Mouse (Mus musculus): ENCODE measurements around the gene Gsg1l. TPM values are rescaled to one million over a fixed set of nuclear protein-coding genes. Genes with fewer than 3 reads are reported as not detected.

The Gsg1l gene
- polyA plus RNA-seq, 1 experiment from 2014 or later, result 10.5 TPM

- Histone ChIP-seq H3K4me2 (ENCODE audit: low read length) (no peak overlapping the region), H3K27me3 (ENCODE audit: control insufficient read depth, insufficient read depth, low read length) (no peaks in the 10 kb centered on the region), H3K9me3 (ENCODE audit: control insufficient read depth, low read length) (no peaks in the 10 kb centered on the region), H3K4me1 (ENCODE audit: control insufficient read depth in 2 of 2, insufficient read depth in 2 of 2, low read length in 2 of 2) (peaks cover 15 to 25% of the 10 kb centered on the region in 2 experiments), H3K4me3 (ENCODE audit: control insufficient read depth in 1 of 2, insufficient read depth in 1 of 2, low read depth in 1 of 2, low read length in 2 of 2) (no peak overlapping the region), H3K36me3 (ENCODE audit: control insufficient read depth, insufficient read depth, low read length) (no peaks in the 10 kb centered on the region), H3K9ac (ENCODE audit: low read length) (no peak overlapping the region), H3K27ac (replicated peaks in 1 of 2; ENCODE audit: control insufficient read depth in 1 of 2, insufficient read depth in 1 of 2, low read depth in 2 of 2, low read length in 2 of 2) (no peak overlapping the region)
- 76% methylated on average over 3 of the region's 3 CpGs for WGBS
- no peak for ATAC-seq (ENCODE audit: insufficient number of reproducible peaks, insufficient read depth, low FRiP score, low read depth)
Measured at GRCm38 (mm10) chr7:126032365-126032755, 49.9 kb downstream of the Gsg1l start.

- Histone ChIP-seq H3K27ac (replicated peaks in 1 of 2; ENCODE audit: control insufficient read depth in 1 of 2, insufficient read depth in 1 of 2, low read depth in 2 of 2, low read length in 2 of 2) (no peak overlapping the region), H3K36me3 (ENCODE audit: control insufficient read depth, insufficient read depth, low read length) (no peaks in the 10 kb centered on the region), H3K4me2 (ENCODE audit: low read length) (no peak overlapping the region), H3K4me3 (ENCODE audit: control insufficient read depth in 1 of 2, insufficient read depth in 1 of 2, low read depth in 1 of 2, low read length in 2 of 2) (no peak overlapping the region), H3K4me1 (ENCODE audit: control insufficient read depth in 2 of 2, insufficient read depth in 2 of 2, low read length in 2 of 2) (peaks cover 15 to 28% of the 10 kb centered on the region in 2 experiments), H3K27me3 (ENCODE audit: control insufficient read depth, insufficient read depth, low read length) (no peaks in the 10 kb centered on the region), H3K9me3 (ENCODE audit: control insufficient read depth, low read length) (no peaks in the 10 kb centered on the region), H3K9ac (ENCODE audit: low read length) (no peak overlapping the region)
- ATAC-seq (ENCODE audit: insufficient number of reproducible peaks, insufficient read depth, low FRiP score, low read depth), result no peak
- 66% methylated on average over 10 of the region's 10 CpGs for WGBS
Measured at GRCm38 (mm10) chr7:126031598-126032364, 50.4 kb downstream of the Gsg1l start.

DNA sequence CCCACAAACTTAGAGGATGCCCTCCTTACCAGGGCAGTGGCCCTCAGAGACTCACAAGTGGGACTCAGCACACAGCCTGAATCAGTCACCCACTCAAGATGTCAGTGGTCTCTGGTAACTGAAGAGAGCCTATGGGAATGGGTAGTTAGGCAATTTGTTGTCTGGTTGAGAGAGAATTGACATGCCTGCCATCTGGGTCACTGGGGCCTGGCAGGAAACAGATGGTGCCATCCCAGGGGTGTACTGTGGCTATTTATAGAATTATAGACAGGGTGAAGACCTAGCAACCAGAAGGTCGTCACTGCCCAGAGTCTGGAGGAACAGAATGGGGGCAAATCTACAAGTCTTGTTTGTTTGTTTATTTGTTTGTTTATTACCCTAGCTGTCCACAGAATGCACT is 54.8 kb downstream of the Gsg1l start:
- H3K4me1 ChIP-seq (ENCODE audit: control insufficient read depth in 2 of 2, insufficient read depth in 2 of 2, low read length in 2 of 2), result peaks cover 0 to 8% of the 10 kb centered on the region in 2 experiments; a peak in 3 of 4 replicates
- no peaks in the 10 kb centered on the region for H3K36me3 ChIP-seq (ENCODE audit: control insufficient read depth, insufficient read depth, low read length)
- H3K4me3 ChIP-seq (ENCODE audit: control insufficient read depth in 1 of 2, insufficient read depth in 1 of 2, low read depth in 1 of 2, low read length in 2 of 2), result no peak overlapping the region
- H3K27ac ChIP-seq (replicated peaks in 1 of 2; ENCODE audit: control insufficient read depth in 1 of 2, insufficient read depth in 1 of 2, low read depth in 2 of 2, low read length in 2 of 2), result no peak overlapping the region
- no peaks in the 10 kb centered on the region for H3K27me3 ChIP-seq (ENCODE audit: control insufficient read depth, insufficient read depth, low read length)
- H3K9ac ChIP-seq (ENCODE audit: low read length), result no peak overlapping the region
- no peak overlapping the region for H3K4me2 ChIP-seq (ENCODE audit: low read length)
- 22% methylated on average over 1 of the region's 1 CpGs for WGBS
- H3K9me3 ChIP-seq (ENCODE audit: control insufficient read depth, low read length), result no peaks in the 10 kb centered on the region
- no peak for ATAC-seq (ENCODE audit: insufficient number of reproducible peaks, insufficient read depth, low FRiP score, low read depth)

DNA sequence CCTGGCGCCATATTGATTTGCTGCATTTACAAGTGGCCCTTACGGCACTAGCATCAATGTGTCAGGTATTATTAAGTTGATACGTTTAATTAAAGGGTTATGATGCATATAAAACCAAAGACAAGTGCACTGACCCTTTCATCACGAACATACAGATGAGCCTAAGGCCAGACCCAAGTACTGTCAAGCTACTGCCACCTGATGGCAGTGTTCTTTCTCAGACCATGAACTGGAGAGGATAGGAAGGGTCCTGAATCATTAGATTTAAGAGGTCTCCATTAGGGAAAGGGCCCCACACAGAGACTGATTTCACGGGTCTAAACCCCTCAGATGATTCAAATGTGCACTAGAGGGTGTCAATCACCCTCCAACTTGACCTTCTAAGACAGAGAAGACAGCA is 55.6 kb downstream of the Gsg1l start:
- WGBS, result 52% methylated on average over 5 of the region's 5 CpGs
- H3K4me1 ChIP-seq (ENCODE audit: control insufficient read depth in 2 of 2, insufficient read depth in 2 of 2, low read length in 2 of 2), result peaks cover 0 to 8% of the 10 kb centered on the region in 2 experiments; a peak in 3 of 4 replicates

GRCm38 (mm10) chr7:126019966-126020365 is 62.2 kb downstream of the Gsg1l start:
- Histone ChIP-seq H3K4me1 (ENCODE audit: control insufficient read depth in 2 of 2, insufficient read depth in 2 of 2, low read length in 2 of 2) (peaks cover 8 to 14% of the 10 kb centered on the region in 2 experiments), H3K27me3 (ENCODE audit: control insufficient read depth, insufficient read depth, low read length) (no peaks in the 10 kb centered on the region), H3K9ac (ENCODE audit: low read length) (no peak overlapping the region), H3K27ac (replicated peaks in 1 of 2; ENCODE audit: control insufficient read depth in 1 of 2, insufficient read depth in 1 of 2, low read depth in 2 of 2, low read length in 2 of 2) (0 out of 4 replicates have a peak overlapping the region, but pooled peaks of 1 of the 2 experiments have one; percentile 14), H3K4me3 (ENCODE audit: control insufficient read depth in 1 of 2, insufficient read depth in 1 of 2, low read depth in 1 of 2, low read length in 2 of 2) (no peak overlapping the region), H3K9me3 (ENCODE audit: control insufficient read depth, low read length) (no peaks in the 10 kb centered on the region), H3K36me3 (ENCODE audit: control insufficient read depth, insufficient read depth, low read length) (no peaks in the 10 kb centered on the region), H3K4me2 (ENCODE audit: low read length) (no peak overlapping the region)
- 51% methylated on average over 6 of the region's 6 CpGs for WGBS
- ATAC-seq (ENCODE audit: insufficient number of reproducible peaks, insufficient read depth, low FRiP score, low read depth), result no peak

More for the DNA sequence above, 55.6 kb downstream of the Gsg1l start:
- H3K4me2 ChIP-seq (ENCODE audit: low read length), result no peak overlapping the region
- H3K36me3 ChIP-seq (ENCODE audit: control insufficient read depth, insufficient read depth, low read length), result no peaks in the 10 kb centered on the region
- no peak for ATAC-seq (ENCODE audit: insufficient number of reproducible peaks, insufficient read depth, low FRiP score, low read depth)
- H3K9ac ChIP-seq (ENCODE audit: low read length), result no peak overlapping the region
- H3K27me3 ChIP-seq (ENCODE audit: control insufficient read depth, insufficient read depth, low read length), result no peaks in the 10 kb centered on the region
- H3K27ac ChIP-seq (replicated peaks in 1 of 2; ENCODE audit: control insufficient read depth in 1 of 2, insufficient read depth in 1 of 2, low read depth in 2 of 2, low read length in 2 of 2), result no peak overlapping the region
- no peaks in the 10 kb centered on the region for H3K9me3 ChIP-seq (ENCODE audit: control insufficient read depth, low read length)
- no peak overlapping the region for H3K4me3 ChIP-seq (ENCODE audit: control insufficient read depth in 1 of 2, insufficient read depth in 1 of 2, low read depth in 1 of 2, low read length in 2 of 2)

GRCm38 (mm10) chr7:126019321-126019720 is 62.9 kb downstream of the Gsg1l start:
- Histone ChIP-seq H3K4me3 (ENCODE audit: control insufficient read depth in 1 of 2, insufficient read depth in 1 of 2, low read depth in 1 of 2, low read length in 2 of 2) (no peak overlapping the region), H3K27me3 (ENCODE audit: control insufficient read depth, insufficient read depth, low read length) (no peaks in the 10 kb centered on the region), H3K4me1 (ENCODE audit: control insufficient read depth in 2 of 2, insufficient read depth in 2 of 2, low read length in 2 of 2) (peaks cover 8 to 14% of the 10 kb centered on the region in 2 experiments), H3K9me3 (ENCODE audit: control insufficient read depth, low read length) (no peaks in the 10 kb centered on the region), H3K27ac (replicated peaks in 1 of 2; ENCODE audit: control insufficient read depth in 1 of 2, insufficient read depth in 1 of 2, low read depth in 2 of 2, low read length in 2 of 2) (no peak overlapping the region), H3K4me2 (ENCODE audit: low read length) (no peak overlapping the region), H3K36me3 (ENCODE audit: control insufficient read depth, insufficient read depth, low read length) (no peaks in the 10 kb centered on the region), H3K9ac (ENCODE audit: low read length) (no peak overlapping the region)
- WGBS, result 58% methylated on average over 9 of the region's 9 CpGs
- ATAC-seq (ENCODE audit: insufficient number of reproducible peaks, insufficient read depth, low FRiP score, low read depth), result no peak

DNA sequence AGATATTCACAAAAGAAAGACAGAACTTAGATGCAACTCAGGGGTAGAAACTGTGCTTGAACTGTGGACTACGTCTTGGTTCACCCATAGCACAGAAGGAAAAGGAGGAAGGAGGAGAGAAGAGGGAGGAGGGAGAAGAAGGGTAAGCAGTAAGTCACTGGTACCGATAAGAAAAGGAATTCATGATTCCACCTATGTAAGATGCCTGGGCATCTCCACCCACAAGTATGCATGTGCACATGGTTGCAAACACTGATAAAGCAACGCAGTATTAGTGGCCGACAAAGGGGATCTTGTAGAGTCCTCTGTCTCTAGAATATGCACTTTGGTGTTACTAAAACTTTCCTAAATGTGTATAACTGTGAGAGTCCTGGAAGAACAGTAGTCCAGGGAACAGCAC is 64.8 kb downstream of the Gsg1l start:
- H3K27ac ChIP-seq (replicated peaks in 1 of 2; ENCODE audit: control insufficient read depth in 1 of 2, insufficient read depth in 1 of 2, low read depth in 2 of 2, low read length in 2 of 2), result no peak overlapping the region
- no peak overlapping the region for H3K4me2 ChIP-seq (ENCODE audit: low read length)
- no peaks in the 10 kb centered on the region for H3K36me3 ChIP-seq (ENCODE audit: control insufficient read depth, insufficient read depth, low read length)
- WGBS, result 86% methylated on average over 4 of the region's 4 CpGs
- peaks cover 12 to 25% of the 10 kb centered on the region in 2 experiments for H3K4me1 ChIP-seq (ENCODE audit: control insufficient read depth in 2 of 2, insufficient read depth in 2 of 2, low read length in 2 of 2)
- no peak overlapping the region for H3K9ac ChIP-seq (ENCODE audit: low read length)
- no peak overlapping the region for H3K4me3 ChIP-seq (ENCODE audit: control insufficient read depth in 1 of 2, insufficient read depth in 1 of 2, low read depth in 1 of 2, low read length in 2 of 2)
- H3K27me3 ChIP-seq (ENCODE audit: control insufficient read depth, insufficient read depth, low read length), result no peaks in the 10 kb centered on the region
- no peaks in the 10 kb centered on the region for H3K9me3 ChIP-seq (ENCODE audit: control insufficient read depth, low read length)
- ATAC-seq (ENCODE audit: insufficient number of reproducible peaks, insufficient read depth, low FRiP score, low read depth), result no peak

Data from heart, embryonic 14.5 days (tissue).